Mouse (Mus musculus) midbrain, embryonic 16.5 days (tissue): Measurements from ENCODE around the gene Gfod2. TPM values are rescaled to one million over a fixed set of nuclear protein-coding genes. Genes with fewer than 3 reads are reported as not detected.
A peak's percentile ranks its signal among the peaks of the same experiment; 100 is the strongest.

Experiments used
- ATAC-seq: fragments of 200-750 bp; cut with Nextera tagmentation; 2 replicates; pipeline ENCODE4 v1.8.0; 2017; ENCODE audit warnings: moderate TSS enrichment
- H3K27ac ChIP-seq: fragments of 300-500 bp; sonication (generic); 2 replicates; pipeline ENCODE4 v1.5.1; 2014; ENCODE audit warnings: mild to moderate bottlenecking, low read length, mixed read lengths
- H3K27me3 ChIP-seq: fragments of 300-500 bp; sonication (generic); 2 replicates; pipeline ENCODE4 v1.6.1; 2014; ENCODE audit warnings: low read depth, low read length, mixed read lengths; ENCODE audit not compliant: control insufficient read depth, insufficient read depth
- H3K36me3 ChIP-seq: fragments of 300-500 bp; sonication (generic); 2 replicates; pipeline ENCODE4 v1.6.1; 2014; ENCODE audit warnings: mild to moderate bottlenecking, low read length, moderate library complexity, mixed read lengths; ENCODE audit not compliant: control insufficient read depth, insufficient read depth
- H3K4me1 ChIP-seq: fragments of 300-500 bp; sonication (generic); 2 replicates; pipeline ENCODE4 v1.6.1; 2014; ENCODE audit warnings: mild to moderate bottlenecking, low read length, mixed read lengths; ENCODE audit not compliant: control insufficient read depth, insufficient read depth
- H3K4me2 ChIP-seq: fragments of 300-500 bp; sonication (generic); 2 replicates; pipeline ENCODE4 v1.6.1; 2014; ENCODE audit warnings: mild to moderate bottlenecking, low read length, mixed read lengths
- H3K4me3 ChIP-seq: fragments of 300-500 bp; sonication (generic); 2 replicates; pipeline ENCODE4 v1.5.1; 2014; ENCODE audit warnings: low read depth, mild to moderate bottlenecking, low read length, moderate library complexity, mixed read lengths
- H3K9ac ChIP-seq: fragments of 300-500 bp; sonication (generic); 2 replicates; pipeline ENCODE4 v1.6.1; 2014; ENCODE audit warnings: low read depth, low read length, mixed read lengths
- H3K9me3 ChIP-seq: fragments of 300-500 bp; sonication (generic); replicated peaks from 2 replicates; pipeline ENCODE4 v1.6.1; 2014; ENCODE audit warnings: mild to moderate bottlenecking, low read length, mixed read lengths; ENCODE audit not compliant: control insufficient read depth, poor library complexity, severe bottlenecking
- WGBS: fragments of 180-500 bp; shearing (Covaris S2); extraction: QIAGEN DNeasy Blood & Tissue Kit; methylation state at CpG from one replicate; pipeline ENCODE4 v1.1.7; 2014; 5-methylcytosine and 5-hydroxymethylcytosine counted together
- polyA plus RNA-seq: library from polyadenylated mRNA; unstranded; fragments of >200 nt; fragmentation: Nextera tagmentation; extraction: Ambion mirVana; gene quantifications from 2 replicates; pipeline ENCODE4 v1.2.1, GENCODE M21; 2015

Gene Gfod2
- polyA plus RNA-seq, 1 experiment from 2014 or later, result 95.6 TPM

GRCm38 (mm10) chr8:105712286-105712685, 46.2 kb downstream of the Gfod2 start:
- 86% methylated on average over 3 of the region's 3 CpGs for WGBS
- ATAC-seq, result no peak
- H3K9ac ChIP-seq, result no peak overlapping the region

GRCm38 (mm10) chr8:105709317-105709716, 49.1 kb downstream of the Gfod2 start:
- peaks cover 9% of the 10 kb centered on the region for H3K4me1 ChIP-seq
- no peak overlapping the region for H3K9ac ChIP-seq
- H3K4me2 ChIP-seq, result no peak overlapping the region
- H3K27ac ChIP-seq, result no peak overlapping the region
- H3K36me3 ChIP-seq, result peaks cover under 1% of the 10 kb centered on the region; the same call in 1 of the 2 replicates
- 75% methylated on average over 14 of the region's 14 CpGs for WGBS
- no peaks in the 10 kb centered on the region for H3K27me3 ChIP-seq
- no peak for ATAC-seq
- no peak overlapping the region for H3K4me3 ChIP-seq
- no peaks in the 10 kb centered on the region for H3K9me3 ChIP-seq

More at GRCm38 (mm10) chr8:105712286-105712685, 46.2 kb downstream of the Gfod2 start:
- Histone ChIP-seq H3K4me3 (no peak overlapping the region), H3K36me3 (peaks cover 11% of the 10 kb centered on the region; the same call in 1 of the 2 replicates), H3K27ac (no peak overlapping the region), H3K27me3 (no peaks in the 10 kb centered on the region), H3K4me1 (peaks cover 6% of the 10 kb centered on the region), H3K4me2 (no peak overlapping the region), H3K9me3 (no peaks in the 10 kb centered on the region)

GRCm38 (mm10) chr8:105708675-105709074, 49.8 kb downstream of the Gfod2 start:
- Histone ChIP-seq H3K9me3 (no peaks in the 10 kb centered on the region), H3K36me3 (peaks cover 2% of the 10 kb centered on the region; the same call in 1 of the 2 replicates), H3K4me3 (no peak overlapping the region), H3K27ac (no peak overlapping the region), H3K4me1 (peaks cover 9% of the 10 kb centered on the region), H3K4me2 (no peak overlapping the region), H3K9ac (no peak overlapping the region), H3K27me3 (no peaks in the 10 kb centered on the region)
- WGBS, result 92% methylated on average over 8 of the region's 8 CpGs
- peak; percentile 23; the same call in 1 of the 2 replicates for ATAC-seq

- ATAC-seq, result peak; percentile 80
- Histone ChIP-seq H3K27me3 (no peaks in the 10 kb centered on the region), H3K4me1 (peaks cover 9% of the 10 kb centered on the region), H3K9ac (peak within 1 kb of the TSS; percentile 65), H3K36me3 (peaks cover 2% of the 10 kb centered on the region; the same call in 1 of the 2 replicates), H3K4me3 (peak within 1 kb of the TSS; percentile 82), H3K9me3 (no peaks in the 10 kb centered on the region), H3K4me2 (peak within 1 kb of the TSS; percentile 98), H3K27ac (no peak within 1 kb of the TSS)
- under 1% methylated on average over 51 of the region's 55 CpGs for WGBS
Observed at GRCm38 (mm10) chr8:105707498-105708403, 50.7 kb downstream of the Gfod2 start, which contains the start of the genes 4933405L10Rik and Enkd1. Gene 4933405L10Rik (plus strand): TSS chr8:105707655. Gene Enkd1 (minus strand): TSS chr8:105708210.

GRCm38 (mm10) chr8:105706426-105706825, 52.0 kb downstream of the Gfod2 start:
- Histone ChIP-seq H3K9ac (no peak overlapping the region), H3K4me1 (peaks cover 17% of the 10 kb centered on the region), H3K4me2 (no peak overlapping the region), H3K27ac (no peak overlapping the region), H3K27me3 (no peaks in the 10 kb centered on the region), H3K9me3 (no peaks in the 10 kb centered on the region), H3K4me3 (no peak overlapping the region), H3K36me3 (peaks cover 2% of the 10 kb centered on the region; the same call in 1 of the 2 replicates)
- 71% methylated on average over 12 of the region's 12 CpGs for WGBS
- no peak for ATAC-seq

- Histone ChIP-seq H3K4me3 (no peak overlapping the region), H3K27me3 (no peaks in the 10 kb centered on the region), H3K9me3 (no peaks in the 10 kb centered on the region), H3K4me1 (peaks cover 22% of the 10 kb centered on the region), H3K36me3 (peaks cover 2% of the 10 kb centered on the region; the same call in 1 of the 2 replicates), H3K9ac (no peak overlapping the region), H3K27ac (no peak overlapping the region), H3K4me2 (no peak overlapping the region)
- no peak for ATAC-seq
- 89% methylated on average over 6 of the region's 6 CpGs for WGBS
Observed at GRCm38 (mm10) chr8:105704955-105705354, 53.5 kb downstream of the Gfod2 start.

GRCm38 (mm10) chr8:105704146-105704812, 54.2 kb downstream of the Gfod2 start:
- H3K4me3 ChIP-seq, result no peak overlapping the region
- H3K9ac ChIP-seq, result no peak overlapping the region
- H3K9me3 ChIP-seq, result no peaks in the 10 kb centered on the region
- H3K27ac ChIP-seq, result no peak overlapping the region
- WGBS, result 95% methylated on average over 34 of the region's 34 CpGs
- no peak overlapping the region for H3K4me2 ChIP-seq
- no peaks in the 10 kb centered on the region for H3K27me3 ChIP-seq
- no peak for ATAC-seq
- peaks cover 27% of the 10 kb centered on the region for H3K4me1 ChIP-seq
- peaks cover 2% of the 10 kb centered on the region; the same call in 1 of the 2 replicates for H3K36me3 ChIP-seq

GRCm38 (mm10) chr8:105702731-105703415, 55.6 kb downstream of the Gfod2 start:
- 93% methylated on average over 24 of the region's 24 CpGs for WGBS
- Histone ChIP-seq H3K9me3 (no peaks in the 10 kb centered on the region), H3K27me3 (no peaks in the 10 kb centered on the region), H3K27ac (no peak overlapping the region), H3K4me1 (peaks cover 25% of the 10 kb centered on the region), H3K4me2 (no peak overlapping the region; the same call in 1 of the 2 replicates), H3K4me3 (no peak overlapping the region), H3K9ac (no peak overlapping the region; the same call in 1 of the 2 replicates), H3K36me3 (peaks cover 10% of the 10 kb centered on the region)
- no peak for ATAC-seq
